Mouse (Mus musculus) right cerebral cortex, adult 2 months (tissue): Measurements from ENCODE around the gene Cpz.

Experiments
- DNase-seq, 2 experiments: peaks; one replicate each; pipeline ENCODE4 v3.0.0; 2021 to 2022; ENCODE audit warnings: low spot score in 2 of 2

Gene Cpz

GRCm38 (mm10) chr5:35525469-35526123, at the start of gene Cpz:
Gene Cpz (minus strand): TSS chr5:35525698.
- DNase-seq = no peak

GRCm38 (mm10) chr5:35574653-35575599, 49.4 kb upstream of the Cpz start, which contains the start of gene Trmt44:
Gene Trmt44 (minus strand): TSS chr5:35575070.
- DNase-seq = peak; percentile 95

DNA sequence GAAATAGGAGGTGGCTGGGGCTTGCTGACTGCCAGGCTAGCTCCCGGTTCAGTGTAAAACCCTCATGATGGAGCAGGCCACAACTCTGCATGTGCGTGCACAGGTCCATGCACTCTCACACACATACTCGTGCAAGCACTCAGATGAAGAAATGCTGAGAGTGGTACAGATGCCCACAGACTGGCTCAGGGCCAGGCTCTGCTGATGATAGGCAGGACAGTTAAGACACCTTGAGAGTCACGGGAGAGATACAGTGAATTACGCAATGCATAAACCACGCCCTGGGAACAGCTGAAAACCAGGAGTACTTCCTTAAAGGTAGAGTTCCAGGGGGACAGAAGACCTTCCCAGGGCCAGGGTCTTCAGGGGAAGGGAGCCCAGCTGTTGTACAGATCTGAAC, 46.0 kb upstream of the Cpz start:
- no peak for DNase-seq

DNA sequence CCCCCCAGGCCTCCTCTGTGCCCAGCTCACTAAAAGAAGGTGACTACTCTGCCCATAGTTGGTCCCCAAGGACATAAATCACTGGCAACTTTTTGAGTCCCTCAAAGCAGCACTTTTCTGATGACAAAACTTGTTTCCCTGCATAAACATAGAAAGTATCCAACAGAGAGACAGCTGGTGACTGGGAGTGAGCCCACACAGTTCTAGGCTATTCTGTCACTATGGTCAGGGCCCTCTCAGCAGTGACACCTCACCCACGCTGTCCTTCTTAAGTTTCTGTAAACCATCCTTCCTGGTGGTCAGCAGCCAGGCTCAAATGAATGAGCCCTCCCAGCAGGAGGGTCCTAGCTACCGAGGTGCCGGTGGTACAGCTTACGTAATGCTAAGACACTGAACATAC, 41.1 kb upstream of the Cpz start:
- peak in 1 of 2 experiments; percentile 37 for DNase-seq

- no peak for DNase-seq
These were observed 39.7 kb upstream of the Cpz start for GRCm38 (mm10) chr5:35565217-35565616.

GRCm38 (mm10) chr5:35563449-35563848, 38.0 kb upstream of the Cpz start:
- peak; percentile 74 to 78 for DNase-seq

DNA sequence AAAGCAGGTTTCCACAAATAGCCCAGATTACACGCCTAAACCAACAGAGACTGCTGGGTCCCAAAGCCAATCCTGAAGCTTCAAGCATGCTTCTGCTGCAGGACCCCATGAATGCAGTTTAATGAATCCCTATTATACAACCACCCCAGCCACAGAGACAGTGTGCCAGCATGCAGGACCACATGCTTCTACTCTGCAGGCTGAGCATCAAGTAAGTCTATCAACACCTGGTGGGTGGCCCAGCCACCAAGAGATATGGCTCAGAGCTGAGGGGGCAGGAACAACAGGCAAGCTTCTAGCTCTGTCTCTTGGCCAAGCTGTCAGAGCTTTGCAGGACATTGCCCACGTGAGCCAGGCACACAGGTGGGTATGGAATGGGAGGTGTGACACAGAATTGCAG, 37.1 kb upstream of the Cpz start:
- DNase-seq = peak; percentile 55 to 60

DNA sequence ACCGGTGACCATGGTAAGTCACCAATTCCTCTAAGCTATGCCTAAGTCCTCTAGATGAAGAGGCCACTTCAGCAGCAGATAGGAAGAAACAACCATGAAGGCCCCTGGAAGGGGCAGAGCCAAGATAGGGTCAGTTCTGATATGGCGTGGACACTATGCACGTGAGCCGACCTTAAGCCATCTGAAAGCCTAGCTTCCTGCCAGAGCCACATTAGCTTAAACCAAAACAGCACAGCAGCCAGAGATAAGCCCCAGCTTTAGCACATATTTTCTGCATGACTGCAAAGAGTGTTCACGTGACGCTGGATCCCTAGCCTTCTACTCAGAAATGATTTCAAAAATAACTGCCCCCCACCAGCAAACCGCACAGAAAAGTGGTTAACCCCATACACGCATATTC, 33.9 kb upstream of the Cpz start:
- no peak for DNase-seq

DNA sequence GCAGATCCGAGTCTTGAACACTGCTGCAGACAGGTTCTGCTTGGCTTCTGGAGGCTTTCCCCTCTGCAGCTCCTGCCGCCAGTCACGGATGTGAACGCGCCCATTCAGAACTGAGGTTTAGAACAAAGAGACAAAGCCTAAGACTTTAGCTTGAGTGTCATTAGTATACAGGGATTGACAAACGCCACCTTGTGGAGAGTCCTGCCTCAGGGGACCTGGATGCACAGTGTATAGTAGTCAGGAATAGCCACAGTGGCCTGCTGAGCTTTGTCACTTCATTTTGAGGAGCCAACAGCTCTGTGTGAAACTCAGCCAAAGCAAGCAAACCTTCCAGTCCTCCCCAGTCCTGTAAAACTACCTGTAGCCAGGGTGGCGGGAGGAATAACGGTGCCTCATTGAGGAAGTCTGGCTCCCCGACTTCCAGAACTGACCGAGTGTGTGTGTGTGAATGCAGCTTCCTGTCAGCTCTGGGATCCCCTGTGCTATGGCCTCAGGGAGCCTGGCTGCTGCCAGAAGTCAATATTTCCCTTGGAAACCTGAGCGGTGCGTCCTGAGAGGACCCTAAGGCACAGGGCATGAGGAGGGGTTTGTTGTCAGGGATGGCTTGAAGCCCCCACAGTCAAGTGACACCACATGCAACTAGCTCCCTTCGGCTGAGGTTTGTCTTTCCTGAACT, 32.6 kb upstream of the Cpz start:
- DNase-seq = no peak

DNA sequence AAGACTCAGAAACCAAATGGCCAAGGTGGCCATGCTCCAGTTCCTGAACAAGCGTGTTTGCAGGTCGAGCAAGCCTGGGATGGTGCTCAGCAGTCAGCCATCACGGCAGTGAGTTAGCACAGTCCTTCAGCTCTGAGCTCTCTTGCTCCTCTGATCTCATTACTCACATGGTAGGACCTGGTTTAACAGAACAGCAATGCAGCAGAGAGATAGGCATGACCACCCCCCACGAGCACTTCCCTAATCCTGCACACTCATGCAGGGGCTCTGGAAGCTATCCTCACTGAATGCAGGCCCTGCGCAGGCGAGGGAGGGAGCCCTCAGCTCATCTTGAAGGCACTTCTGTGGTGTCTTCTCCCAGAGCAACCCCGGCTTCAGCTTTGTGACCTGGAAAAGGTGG, 30.9 kb upstream of the Cpz start:
- DNase-seq = no peak

GRCm38 (mm10) chr5:35552838-35553539, 27.5 kb upstream of the Cpz start:
- no peak for DNase-seq

GRCm38 (mm10) chr5:35551855-35552837, 26.6 kb upstream of the Cpz start:
- DNase-seq = no peak

GRCm38 (mm10) chr5:35546127-35546526, 20.6 kb upstream of the Cpz start:
- DNase-seq = no peak

- DNase-seq = no peak
These were observed 15.7 kb upstream of the Cpz start for GRCm38 (mm10) chr5:35541059-35541790.

DNA sequence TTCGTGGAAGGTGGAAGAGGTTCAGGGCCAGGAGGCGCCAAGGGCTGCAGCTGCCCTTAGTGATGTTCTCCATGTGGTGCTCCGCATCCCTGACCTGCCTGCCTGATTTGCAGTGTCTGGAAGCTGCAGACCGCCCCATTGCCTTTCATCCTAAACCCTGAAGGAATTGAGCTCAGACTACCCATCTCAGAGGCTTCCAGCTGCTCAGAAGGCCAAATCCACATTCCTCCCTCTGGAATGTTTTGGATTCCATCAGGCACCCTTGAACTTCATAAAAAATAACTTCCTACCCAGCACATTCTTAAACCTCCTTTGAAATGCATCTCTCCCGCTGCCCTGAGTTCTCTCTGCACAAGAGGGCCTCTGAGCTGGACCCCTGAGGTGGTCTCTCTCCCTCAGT, 15.1 kb upstream of the Cpz start:
- DNase-seq = no peak

DNA sequence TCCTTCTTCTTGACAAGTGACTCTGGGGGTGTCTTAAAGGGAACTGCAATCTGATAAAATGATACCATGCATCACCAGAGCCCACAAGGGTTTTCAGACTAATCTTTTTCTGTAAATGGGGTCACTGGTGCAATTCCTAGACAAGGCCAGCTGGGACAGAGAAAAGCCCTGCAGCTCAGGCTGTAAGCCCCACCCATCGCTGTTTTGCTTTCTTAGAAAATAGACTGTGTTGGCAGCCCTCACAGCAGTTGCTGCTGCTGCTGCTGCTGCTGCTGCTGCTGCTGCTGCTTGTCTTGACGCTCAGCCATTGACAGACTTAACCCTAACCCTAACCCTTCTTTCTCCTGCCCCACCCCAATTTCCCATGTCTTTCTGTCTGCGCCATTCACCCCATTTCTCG, 14.1 kb upstream of the Cpz start:
- no peak for DNase-seq

DNA sequence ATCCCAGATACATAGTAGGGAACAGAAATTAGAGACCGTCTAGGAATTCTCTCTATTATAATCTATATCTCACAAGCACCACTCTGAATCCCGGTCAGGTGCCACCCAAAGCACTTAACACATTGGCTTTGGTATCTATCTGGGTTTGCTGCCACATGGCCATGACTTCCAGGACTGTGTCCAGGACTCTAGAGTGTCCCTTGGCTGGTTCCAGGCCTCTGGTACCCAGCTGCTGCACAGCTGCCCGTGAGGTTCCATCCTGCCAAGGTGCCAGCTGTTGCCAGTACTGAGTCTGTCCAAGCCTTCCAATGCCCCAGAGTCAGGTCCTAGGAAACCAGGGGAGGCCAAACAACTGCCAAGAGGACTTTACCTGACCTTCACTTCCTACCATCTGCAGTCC, 12.5 kb upstream of the Cpz start:
- no peak for DNase-seq

- no peak for DNase-seq
These were observed 12.0 kb upstream of the Cpz start for GRCm38 (mm10) chr5:35537474-35537873.

- DNase-seq = no peak
These were observed 10.8 kb upstream of the Cpz start for GRCm38 (mm10) chr5:35536271-35536670.

DNA sequence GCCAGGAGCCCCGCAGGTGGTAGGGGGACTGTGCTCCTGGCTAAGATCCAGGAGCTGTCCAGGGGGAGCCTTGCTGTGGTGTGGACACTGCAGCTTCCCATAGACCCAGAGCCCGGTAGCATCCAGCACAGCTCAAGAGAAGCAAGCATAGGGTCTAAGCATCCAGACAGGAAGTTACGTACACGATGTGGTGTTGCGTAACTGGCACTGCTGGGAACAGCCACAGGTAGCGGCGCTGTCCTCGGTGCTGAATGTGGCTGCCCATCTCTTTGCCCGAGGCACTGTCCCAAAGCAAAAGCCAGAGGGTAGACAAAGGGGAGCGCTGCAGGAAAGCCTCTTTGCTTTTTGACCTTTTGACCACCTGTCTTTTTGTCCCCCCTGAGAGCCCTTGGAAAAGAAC, 6.1 kb upstream of the Cpz start:
- DNase-seq = no peak
